21 mouse cellular contexts compared by ENCODE assay signal in genomic region chr13:29902676-29903075, GRCm38 (mm10).
"Had no signal": no experiment of that assay in that cellular context is flagged by ENCODE, and none has a peak within 500 bp of the region (broad histone marks: within the 10 kb centered on the region; RNA-seq: fewer than 3 reads in every experiment).

No protein-coding gene starts in this region.

- H3K4me1 ChIP-seq: liver, embryonic 13.5 days; liver, embryonic 15.5 days; lung, embryonic 15.5 days; midbrain, embryonic 12.5 days; neural tube, embryonic 13.5 days; neural tube, embryonic 15.5 days had no signal

- H3K27me3 ChIP-seq: liver, embryonic 13.5 days; liver, embryonic 15.5 days; lung, embryonic 15.5 days; midbrain, embryonic 12.5 days; neural tube, embryonic 13.5 days; neural tube, embryonic 15.5 days had no signal

- H3K4me3 ChIP-seq: liver, embryonic 13.5 days; liver, embryonic 15.5 days; lung, embryonic 15.5 days; midbrain, embryonic 12.5 days; myocyte; neural tube, embryonic 13.5 days; neural tube, embryonic 15.5 days had no signal

- ATAC-seq: liver, postnatal 0 days; midbrain, embryonic 16.5 days had no signal

- H3K27ac ChIP-seq: liver, embryonic 13.5 days; liver, embryonic 15.5 days; lung, embryonic 15.5 days; midbrain, embryonic 12.5 days; neural tube, embryonic 13.5 days; neural tube, embryonic 15.5 days had no signal

- DNase-seq: liver, embryonic 13.5 days; liver, postnatal 0 days; lung, adult 2 months; lung, postnatal 10 days; lung, postnatal 4 days; midbrain, embryonic 14.5 days; retina, postnatal 1 day; right cerebral cortex, adult 18-20 months; right cerebral cortex, postnatal 25 days; right cerebral cortex, postnatal 4 days; spleen, adult 18-20 months; thymus, adult 2 months; thymus, postnatal 25 days; thymus, postnatal 4 days had no signal

- H3K9me3 ChIP-seq: liver, embryonic 15.5 days had no signal

- H3K9ac ChIP-seq: liver, embryonic 13.5 days; liver, embryonic 15.5 days; liver, postnatal 0 days; lung, embryonic 15.5 days; midbrain, embryonic 12.5 days; neural tube, embryonic 13.5 days; neural tube, embryonic 15.5 days had no signal

- H3K4me2 ChIP-seq: liver, embryonic 13.5 days; liver, embryonic 15.5 days; lung, embryonic 15.5 days; midbrain, embryonic 12.5 days; neural tube, embryonic 13.5 days; neural tube, embryonic 15.5 days had no signal
